Mouse (Mus musculus) C2C12 (cell line): Measurements from ENCODE around the gene Pdzrn3.

Source experiments
- CEBPB ChIP-seq: IDR thresholded peaks from one replicate; pipeline ENCODE4 v1.6.1; 2011; ENCODE audit warnings: low read depth, mild to moderate bottlenecking, control low read depth, moderate library complexity
- CTCF ChIP-seq: IDR thresholded peaks from one replicate; pipeline ENCODE4 v1.5.1; 2011; ENCODE audit not compliant: control insufficient read depth, insufficient read depth, insufficient read length

- no peak for TF ChIP-seq CTCF
- TF ChIP-seq CEBPB: no peak
These were observed 76.5 kb downstream of the Pdzrn3 start for GRCm38 (mm10) chr6:101301154-101301553.
